11 mouse cellular contexts compared by ENCODE assay signal in genomic region chr4:132746911-132747517, GRCm38 (mm10). TPM values are rescaled to one million over a fixed set of nuclear protein-coding genes. Genes with fewer than 3 reads are reported as not detected.
DNase-seq lines count a peak whose midpoint lies in the region; ATAC-seq and TF ChIP-seq lines count a peak whose summit lies in the region.
"Had no signal": no experiment of that assay in that cellular context is flagged by ENCODE, and none has a peak within 500 bp of the region (broad histone marks: within the 10 kb centered on the region; RNA-seq: fewer than 3 reads in every experiment).

No protein-coding gene starts in this region.

- no peaks in the 10 kb centered on the region for H3K9me3 ChIP-seq in MEL (replicated peaks; ENCODE audit: insufficient read depth, low read length)
- no peaks in the 10 kb centered on the region for H3K9me3 ChIP-seq in liver, embryonic 15.5 days (replicated peaks)
- H3K9me3 ChIP-seq: midbrain, embryonic 12.5 days had no signal

- H3K36me3 ChIP-seq in kidney, adult 2 months (ENCODE audit: control insufficient read depth, insufficient read depth, low read length) = no peaks in the 10 kb centered on the region
- H3K36me3 ChIP-seq in MEL (ENCODE audit: control insufficient read depth in 1 of 2, insufficient read depth in 2 of 2, low read length in 2 of 2) = peaks cover 0 to 18% of the 10 kb centered on the region in 2 experiments; a peak in 2 of 4 replicates
- H3K36me3 ChIP-seq in liver, embryonic 15.5 days (replicated peaks) = no peaks in the 10 kb centered on the region
- H3K36me3 ChIP-seq: midbrain, embryonic 12.5 days had no signal

- no peaks in the 10 kb centered on the region for H3K79me2 ChIP-seq in MEL (ENCODE audit: control insufficient read depth, insufficient read depth, low read length, poor library complexity)

- peak overlapping the region; percentile 68 for H3K9ac ChIP-seq in MEL (ENCODE audit: control insufficient read depth, low read depth, low read length, poor library complexity, severe bottlenecking)
- H3K9ac ChIP-seq in liver, embryonic 15.5 days = no peak overlapping the region
- H3K9ac ChIP-seq: midbrain, embryonic 12.5 days had no signal

- TF ChIP-seq RAD21 in MEL (IDR thresholded peaks at IDR 0.05; ENCODE audit: low read depth, low read length) = no peak

- no peak overlapping the region for H3K4me3 ChIP-seq in kidney, adult 2 months (ENCODE audit: insufficient read depth, low read depth, low read length)
- peak overlapping the region; percentile 47 to 70 for H3K4me3 ChIP-seq in MEL (ENCODE audit: control insufficient read depth in 1 of 2, insufficient read depth in 1 of 2, low read depth in 2 of 2, low read length in 2 of 2)
- H3K4me3 ChIP-seq in liver, embryonic 15.5 days (replicated peaks) = no peak overlapping the region
- H3K4me3 ChIP-seq: midbrain, embryonic 12.5 days had no signal

- DNase-seq in kidney, adult 2 months = no peak
- DNase-seq in kidney, postnatal 10 days = no peak
- peak; percentile 22 for DNase-seq in 416B (ENCODE audit: low read depth)
- no peak for DNase-seq in MEL (ENCODE audit: low read depth, low spot score)
- no peak for DNase-seq in urinary bladder, postnatal 10 days (ENCODE audit: low spot score)
- DNase-seq in B cell, adult 2 months = no peak
- DNase-seq in cerebellum, postnatal 25 days = no peak
- DNase-seq: adrenal gland, postnatal 25 days; cerebellum, postnatal 10 days had no signal

- H3K4me1 ChIP-seq in kidney, adult 2 months (ENCODE audit: control insufficient read depth, insufficient read depth, low read length) = no peaks in the 10 kb centered on the region
- H3K4me1 ChIP-seq in MEL (ENCODE audit: control insufficient read depth in 1 of 2, insufficient read depth in 2 of 2, low read length in 2 of 2) = peaks cover 2 to 26% of the 10 kb centered on the region in 2 experiments
- peaks cover 23% of the 10 kb centered on the region for H3K4me1 ChIP-seq in liver, embryonic 15.5 days (replicated peaks)
- H3K4me1 ChIP-seq: midbrain, embryonic 12.5 days had no signal

- 84% methylated on average over 9 of the region's 9 CpGs for WGBS in kidney, adult 2 months
- 65% methylated on average over 9 of the region's 9 CpGs for WGBS in liver, embryonic 15.5 days (ENCODE audit: insufficient replicate concordance)

- H3K27me3 ChIP-seq in kidney, adult 2 months (replicated peaks; ENCODE audit: control insufficient read depth, insufficient read depth, low read length) = no peaks in the 10 kb centered on the region
- H3K27me3 ChIP-seq in MEL (ENCODE audit: control insufficient read depth in 1 of 2, insufficient read depth in 2 of 2, low read length in 2 of 2) = no peaks in the 10 kb centered on the region
- H3K27me3 ChIP-seq in liver, embryonic 15.5 days = no peaks in the 10 kb centered on the region
- H3K27me3 ChIP-seq: midbrain, embryonic 12.5 days had no signal

- H3K27ac ChIP-seq in kidney, adult 2 months (ENCODE audit: insufficient read depth, low read depth, low read length) = peak overlapping the region; percentile 61
- peak overlapping the region; percentile 32 for H3K27ac ChIP-seq in MEL (ENCODE audit: control insufficient read depth, low read depth, low read length)
- peak overlapping the region; percentile 70 for H3K27ac ChIP-seq in liver, embryonic 15.5 days (replicated peaks)
- H3K27ac ChIP-seq: midbrain, embryonic 12.5 days had no signal

- no peak for TF ChIP-seq CTCF in kidney, adult 2 months (conservative IDR thresholded peaks at IDR 0.05; ENCODE audit: insufficient read depth, insufficient read length, low read depth, low read length)
- TF ChIP-seq CTCF in MEL (IDR thresholded peaks at IDR 0.05 in 2 of 3, conservative IDR thresholded peaks at IDR 0.05 in 1 of 3; ENCODE audit: control insufficient read depth in 1 of 3, insufficient read depth in 1 of 3, low read depth in 2 of 3, low read length in 3 of 3, poor library complexity in 1 of 3, severe bottlenecking in 1 of 3) = no peak

- TF ChIP-seq EP300 in MEL (IDR thresholded peaks at IDR 0.05; ENCODE audit: low read depth in 1 of 2, low read length in 2 of 2) = no peak

- peak overlapping the region; percentile 46 for H3K4me2 ChIP-seq in liver, embryonic 15.5 days
- H3K4me2 ChIP-seq: midbrain, embryonic 12.5 days had no signal

- 0 out of 2 replicates have a peak, but pooled peaks have one; percentile 8 for ATAC-seq in liver, embryonic 15.5 days (ENCODE audit: insufficient read depth)

- no peak for TF ChIP-seq POLR2A in kidney, adult 2 months (IDR thresholded peaks at IDR 0.05; ENCODE audit: low read depth, low read length)
- TF ChIP-seq POLR2A in MEL (IDR thresholded peaks at IDR 0.05; ENCODE audit: control insufficient read depth in 1 of 2, insufficient read depth in 1 of 2, low read depth in 1 of 2, low read length in 2 of 2, poor library complexity in 1 of 2) = no peak

TF ChIP-seq in MEL, 35 proteins besides CTCF, POLR2A, EP300 and RAD21:
- no peak for TF ChIP-seq MYC (IDR thresholded peaks at IDR 0.05; ENCODE audit: low read depth, low read length)
- TF ChIP-seq ZNF384 (IDR thresholded peaks at IDR 0.05; ENCODE audit: low read depth, low read length) = peak; percentile 53; the same call in 1 of the 2 replicates
TF ChIP-seq in MEL: peak in this region for 1.

RNA-seq across cellular contexts. Expression of gene Smpdl3b, which starts 10.0 kb away (rescaled TPM):
- 2.0 and 2.2 TPM in 2 replicates for polyA plus RNA-seq in kidney, adult 2 months (2012; rRNA removed)
- 0.20 and 0.69 TPM in 2 replicates for total RNA-seq in MEL (2012; rRNA removed)
- under 1 TPM in 1 of 2 experiments, not detected in 1; 0.28 TPM for polyA plus RNA-seq in MEL (2012; ENCODE audit: insufficient read depth in 1 of 2, insufficient read length in 2 of 2, low read depth in 1 of 2, low replicate concordance in 2 of 2, missing spikeins in 1 of 2)
- 1.0 and 1.1 TPM in 2 replicates for polyA plus RNA-seq in liver, embryonic 15.5 days (2015; fragmentation: Nextera tagmentation; extraction: Ambion mirVana)

RNA-seq across cellular contexts. Expression of gene Xkr8, which starts 14.7 kb away (rescaled TPM):
- 4.4 and 6.2 TPM in 2 replicates for polyA plus RNA-seq in kidney, adult 2 months (2012; rRNA removed)
- total RNA-seq in MEL (2012; rRNA removed) = 2.4 and 2.8 TPM in 2 replicates
- polyA plus RNA-seq in MEL (2012; ENCODE audit: insufficient read depth in 1 of 2, insufficient read length in 2 of 2, low read depth in 1 of 2, low replicate concordance in 2 of 2, missing spikeins in 1 of 2) = 1 to 10 TPM in 1 of 2 experiments, not detected in 1; 3.9 TPM
- 2.9 and 3.0 TPM in 2 replicates for polyA plus RNA-seq in liver, embryonic 15.5 days (2015; fragmentation: Nextera tagmentation; extraction: Ambion mirVana)

RNA-seq across cellular contexts. Expression of gene Rpa2, which starts 21.1 kb away (rescaled TPM):
- polyA plus RNA-seq in kidney, adult 2 months (2012; rRNA removed) = 10.7 and 11.9 TPM in 2 replicates
- total RNA-seq in MEL (2012; rRNA removed) = 102 and 119 TPM in 2 replicates
- 100 to 1,000 TPM in 1 of 2 experiments, not detected in 1; 103 TPM for polyA plus RNA-seq in MEL (2012; ENCODE audit: insufficient read depth in 1 of 2, insufficient read length in 2 of 2, low read depth in 1 of 2, low replicate concordance in 2 of 2, missing spikeins in 1 of 2)
- polyA plus RNA-seq in liver, embryonic 15.5 days (2015; fragmentation: Nextera tagmentation; extraction: Ambion mirVana) = 78.2 and 81.3 TPM in 2 replicates

RNA-seq across cellular contexts. Expression of gene Themis2, which starts 49.2 kb away (rescaled TPM):
- 2.8 and 3.6 TPM in 2 replicates for polyA plus RNA-seq in kidney, adult 2 months (2012; rRNA removed)
- total RNA-seq in MEL (2012; rRNA removed) = 1.0 and 1.1 TPM in 2 replicates
- 1 to 10 TPM in 1 of 2 experiments, not detected in 1; 2.6 TPM for polyA plus RNA-seq in MEL (2012; ENCODE audit: insufficient read depth in 1 of 2, insufficient read length in 2 of 2, low read depth in 1 of 2, low replicate concordance in 2 of 2, missing spikeins in 1 of 2)
- polyA plus RNA-seq in liver, embryonic 15.5 days (2015; fragmentation: Nextera tagmentation; extraction: Ambion mirVana) = 2.8 and 3.4 TPM in 2 replicates

Comparison
In these comparisons a context has a peak if more than half of its experiments do, and no peak if none do; other contexts are left out.
1. H3K4me3 ChIP-seq: peak in MEL (2 of 2); none in kidney, adult 2 months (single experiment) and liver, embryonic 15.5 days (single experiment).
2. Peak in every context shown above with its lines, with median percentiles within 50 percentile points of each other: H3K27ac ChIP-seq.